Mouse (Mus musculus) liver, adult 2 months (tissue): Measurements from ENCODE around the gene Cma1. TPM values are rescaled to one million over a fixed set of nuclear protein-coding genes. Genes with fewer than 3 reads are reported as not detected.

Source experiments
- DNase-seq: peaks from one replicate; pipeline ENCODE4 v3.0.0-alpha.2; 2011; ENCODE audit warnings: low read depth, low spot score; ENCODE audit errors: extremely low read depth
- H3K27ac ChIP-seq: fragments of 200-500 bp; replicated peaks from 2 replicates; pipeline ENCODE4 v1.5.1; 2012; ENCODE audit warnings: low read depth, mild to moderate bottlenecking, control low read depth, inconsistent platforms, low read length; ENCODE audit not compliant: insufficient read depth
- H3K27me3 ChIP-seq: fragments of 200-500 bp; 2 replicates; pipeline ENCODE4 v1.6.1; 2012; ENCODE audit warnings: mild to moderate bottlenecking, moderate library complexity, low read length, inconsistent platforms; ENCODE audit not compliant: control insufficient read depth, insufficient read depth
- H3K36me3 ChIP-seq: fragments of 200-500 bp; 2 replicates; pipeline ENCODE4 v1.6.1; 2012; ENCODE audit warnings: low read length, inconsistent platforms; ENCODE audit not compliant: control insufficient read depth, insufficient read depth
- H3K4me1 ChIP-seq: fragments of 200-500 bp; 2 replicates; pipeline ENCODE4 v1.6.1; 2011; ENCODE audit warnings: low read length; ENCODE audit not compliant: control insufficient read depth, insufficient read depth
- H3K4me3 ChIP-seq: fragments of 200-500 bp; 2 replicates; pipeline ENCODE4 v1.5.1; 2011; ENCODE audit warnings: low read depth, mild to moderate bottlenecking, control low read depth, low read length, moderate library complexity; ENCODE audit not compliant: insufficient read depth
- H3K79me2 ChIP-seq: fragments of 200-500 bp; 2 replicates; pipeline ENCODE4 v1.6.1; 2012; ENCODE audit warnings: inconsistent platforms, mild to moderate bottlenecking, low read length, moderate library complexity; ENCODE audit not compliant: control insufficient read depth, insufficient read depth
- H3K9ac ChIP-seq: fragments of 200-500 bp; 2 replicates; pipeline ENCODE4 v1.6.1; 2012; ENCODE audit warnings: low read depth, mild to moderate bottlenecking, control low read depth, inconsistent platforms, low read length
- CTCF ChIP-seq: fragments of 200-500 bp; IDR thresholded peaks from 2 replicates; pipeline ENCODE4 v1.5.1; 2011; ENCODE audit warnings: low read depth, low read length, control low read depth
- POLR2A ChIP-seq: fragments of 200-500 bp; IDR thresholded peaks from 2 replicates; pipeline ENCODE4 v1.6.1; 2011; ENCODE audit warnings: low read length, control low read depth; ENCODE audit not compliant: insufficient read depth; ENCODE audit errors: extremely low read depth
- WGBS: fragments of 180-500 bp; shearing (Covaris S2); methylation state at CpG from one replicate; pipeline ENCODE4 v1.1.7; 2018; 5-methylcytosine and 5-hydroxymethylcytosine counted together
- polyA plus RNA-seq: library from polyadenylated mRNA; depleted of rRNA; stranded (reverse); fragments of >200 nt; gene quantifications from 2 replicates; pipeline ENCODE4 v1.2.3, GENCODE M21; 2012
- total RNA-seq: library from RNA; depleted of rRNA; stranded (reverse); fragments of >200 nt; gene quantifications from 2 replicates; pipeline ENCODE4 v1.2.3, GENCODE M21; 2014

Cma1 gene
- total and polyA plus RNA-seq, 2 experiments: not detected

GRCm38 (mm10) chr14:55943601-55944000 lies 874 bp downstream of the Cma1 start:
- no peak for TF ChIP-seq CTCF
- no peak for TF ChIP-seq POLR2A
- no peak overlapping the region for H3K9ac ChIP-seq
- no peak for DNase-seq
- H3K4me3 ChIP-seq: no peak overlapping the region
- WGBS: 75% methylated on average over 11 of the region's 11 CpGs
- H3K27ac ChIP-seq: no peak overlapping the region
- no peaks in the 10 kb centered on the region for H3K36me3 ChIP-seq
- no peaks in the 10 kb centered on the region; the same call in 1 of the 2 replicates for H3K4me1 ChIP-seq
- H3K27me3 ChIP-seq: no peaks in the 10 kb centered on the region
- no peaks in the 10 kb centered on the region for H3K79me2 ChIP-seq

GRCm38 (mm10) chr14:55940070-55940800 lies 4.2 kb downstream of the Cma1 start:
- H3K27me3 ChIP-seq: no peaks in the 10 kb centered on the region
- DNase-seq: peak; percentile 17
- 31% methylated on average over 7 of the region's 7 CpGs for WGBS

GRCm38 (mm10) chr14:55933586-55933985 lies 10.9 kb downstream of the Cma1 start:
- Histone ChIP-seq H3K9ac (no peak overlapping the region), H3K4me3 (no peak overlapping the region)
- WGBS: 61% methylated on average over 7 of the region's 7 CpGs

More at GRCm38 (mm10) chr14:55940070-55940800, 4.2 kb downstream of the Cma1 start:
- H3K4me1 ChIP-seq: no peaks in the 10 kb centered on the region
- H3K36me3 ChIP-seq: no peaks in the 10 kb centered on the region
- no peak overlapping the region for H3K4me3 ChIP-seq
- H3K27ac ChIP-seq: no peak overlapping the region
- H3K79me2 ChIP-seq: no peaks in the 10 kb centered on the region
- TF ChIP-seq CTCF (no peak), POLR2A (no peak)
- no peak overlapping the region for H3K9ac ChIP-seq

GRCm38 (mm10) chr14:55929263-55929997 lies 15.0 kb downstream of the Cma1 start:
- H3K27me3 ChIP-seq: no peaks in the 10 kb centered on the region
- WGBS: 74% methylated on average over 12 of the region's 12 CpGs

More at GRCm38 (mm10) chr14:55933586-55933985, 10.9 kb downstream of the Cma1 start:
- H3K79me2 ChIP-seq: no peaks in the 10 kb centered on the region
- no peaks in the 10 kb centered on the region for H3K4me1 ChIP-seq
- no peak for TF ChIP-seq POLR2A
- TF ChIP-seq CTCF: no peak
- no peaks in the 10 kb centered on the region for H3K27me3 ChIP-seq
- DNase-seq: no peak
- H3K27ac ChIP-seq: no peak overlapping the region
- H3K36me3 ChIP-seq: no peaks in the 10 kb centered on the region

GRCm38 (mm10) chr14:55926847-55927246 lies 17.6 kb downstream of the Cma1 start:
- WGBS: 84% methylated on average over 4 of the region's 4 CpGs
- Histone ChIP-seq H3K36me3 (no peaks in the 10 kb centered on the region), H3K4me3 (no peak overlapping the region), H3K9ac (no peak overlapping the region), H3K27ac (no peak overlapping the region), H3K79me2 (no peaks in the 10 kb centered on the region), H3K27me3 (no peaks in the 10 kb centered on the region), H3K4me1 (no peaks in the 10 kb centered on the region)
- no peak for DNase-seq
- no peak for TF ChIP-seq POLR2A
- TF ChIP-seq CTCF: no peak

More at GRCm38 (mm10) chr14:55929263-55929997, 15.0 kb downstream of the Cma1 start:
- H3K9ac ChIP-seq: no peak overlapping the region
- DNase-seq: no peak
- no peak for TF ChIP-seq POLR2A
- TF ChIP-seq CTCF: no peak
- H3K36me3 ChIP-seq: no peaks in the 10 kb centered on the region
- H3K27ac ChIP-seq: no peak overlapping the region
- H3K4me3 ChIP-seq: no peak overlapping the region
- no peaks in the 10 kb centered on the region for H3K4me1 ChIP-seq
- no peaks in the 10 kb centered on the region for H3K79me2 ChIP-seq
